Mouse (Mus musculus) bone marrow macrophage, adult 2 months (primary cell): Measurements from ENCODE around the gene Foxp3. TPM values are rescaled to one million over a fixed set of nuclear protein-coding genes. Genes with fewer than 3 reads are reported as not detected.

Source experiments
- H3K27ac ChIP-seq: 2 replicates; pipeline ENCODE4 v1.5.1; 2012; ENCODE audit warnings: low read depth, low read length; ENCODE audit not compliant: insufficient read depth
- H3K4me1 ChIP-seq: 2 replicates; pipeline ENCODE4 v1.6.1; 2012; ENCODE audit warnings: low read length; ENCODE audit not compliant: control insufficient read depth, insufficient read depth
- H3K4me3 ChIP-seq: 2 replicates; pipeline ENCODE4 v1.5.1; 2012; ENCODE audit warnings: mild to moderate bottlenecking, low read length, moderate library complexity; ENCODE audit not compliant: insufficient read depth
- CTCF ChIP-seq: IDR thresholded peaks from 2 replicates; pipeline ENCODE4 v1.5.1; 2012; ENCODE audit warnings: low read depth, mild to moderate bottlenecking, low read length, moderate library complexity
- POLR2A ChIP-seq: IDR thresholded peaks from 2 replicates; pipeline ENCODE4 v1.6.1; 2012; ENCODE audit warnings: mild to moderate bottlenecking, low read depth, low read length, borderline replicate concordance
- polyA plus RNA-seq: library from polyadenylated mRNA; stranded (reverse); fragments of >200 nt; gene quantifications from 2 replicates; pipeline ENCODE4 v1.2.4, GENCODE M21; 2012; ENCODE audit not compliant: missing spikeins, insufficient read depth, insufficient read length

Foxp3 gene
- not detected in 2 replicates for polyA plus RNA-seq

GRCm38 (mm10) chrX:7573176-7574086 lies at the start of gene Foxp3:
TSS of gene Foxp3 (plus strand) at chrX:7573644.
- H3K4me3 ChIP-seq = peak within 1 kb of the TSS; percentile 71
- peaks cover 25% of the 10 kb centered on the region for H3K4me1 ChIP-seq
- H3K27ac ChIP-seq = peak within 1 kb of the TSS; percentile 66
- TF ChIP-seq CTCF (no peak), POLR2A (no peak)

- Histone ChIP-seq H3K27ac (no peak overlapping the region), H3K4me3 (no peak overlapping the region), H3K4me1 (no peaks in the 10 kb centered on the region)
- TF ChIP-seq POLR2A = no peak
- TF ChIP-seq CTCF = no peak
Observed at GRCm38 (mm10) chrX:7524961-7525360, 48.5 kb upstream of the Foxp3 start.

DNA sequence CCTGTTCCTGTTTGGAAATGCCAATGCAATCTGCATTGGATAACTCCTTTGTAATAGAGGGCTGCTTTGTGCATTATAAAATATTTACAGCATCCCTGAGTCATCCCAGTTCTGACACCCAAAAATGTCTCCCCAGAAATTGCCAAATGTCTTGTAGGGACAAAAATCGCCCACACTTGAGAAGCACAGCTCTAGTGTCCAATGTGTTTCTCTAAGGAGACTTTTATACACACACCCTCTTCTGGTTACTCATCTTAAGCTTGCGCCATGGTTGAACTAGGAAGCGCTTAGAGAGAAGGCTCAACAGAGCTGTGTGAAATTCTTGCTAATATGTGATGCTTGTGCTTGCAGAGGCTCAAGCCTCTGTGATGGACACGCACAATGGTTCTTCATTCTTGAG lies 20.0 kb upstream of the Foxp3 start:
- TF ChIP-seq CTCF (no peak), POLR2A (no peak)
- Histone ChIP-seq H3K4me3 (no peak overlapping the region), H3K27ac (no peak overlapping the region), H3K4me1 (no peaks in the 10 kb centered on the region)

GRCm38 (mm10) chrX:7563076-7563475 lies 10.4 kb upstream of the Foxp3 start:
- no peak for TF ChIP-seq CTCF
- no peak for TF ChIP-seq POLR2A
- peaks cover 4% of the 10 kb centered on the region for H3K4me1 ChIP-seq
- H3K4me3 ChIP-seq = no peak overlapping the region
- H3K27ac ChIP-seq = no peak overlapping the region

- H3K4me3 ChIP-seq = no peak overlapping the region
Observed at GRCm38 (mm10) chrX:7566352-7566751, 7.1 kb upstream of the Foxp3 start.

DNA sequence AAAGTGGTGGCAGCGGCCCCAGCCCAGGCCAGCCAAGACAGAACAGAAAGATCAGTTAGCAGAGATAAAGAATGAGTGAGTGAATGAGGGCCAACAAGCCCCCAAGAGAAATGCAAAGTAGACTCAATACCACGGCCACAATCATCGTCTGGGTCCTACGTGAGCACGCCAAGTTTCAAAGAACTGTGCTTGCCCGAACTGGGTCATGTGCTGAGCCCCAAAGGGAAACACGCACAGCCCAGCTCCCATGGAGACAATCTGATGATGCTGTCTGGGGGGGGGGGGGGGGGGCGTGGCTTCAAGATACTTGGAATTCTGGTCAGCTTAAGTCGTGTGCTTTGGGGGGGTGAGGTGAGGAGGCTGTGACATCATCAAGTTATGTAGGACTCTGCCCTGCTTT lies 6.0 kb upstream of the Foxp3 start:
- no peak overlapping the region for H3K27ac ChIP-seq
- no peak overlapping the region for H3K4me3 ChIP-seq
- TF ChIP-seq CTCF (no peak), POLR2A (no peak)
- H3K4me1 ChIP-seq = peaks cover 15% of the 10 kb centered on the region

More at GRCm38 (mm10) chrX:7566352-7566751, 7.1 kb upstream of the Foxp3 start:
- Histone ChIP-seq H3K4me1 (peaks cover 6% of the 10 kb centered on the region), H3K27ac (no peak overlapping the region)
- TF ChIP-seq POLR2A (no peak), CTCF (no peak)

GRCm38 (mm10) chrX:7570481-7571175 lies 2.8 kb upstream of the Foxp3 start:
- H3K27ac ChIP-seq = no peak overlapping the region

GRCm38 (mm10) chrX:7571565-7572136 lies 1.8 kb upstream of the Foxp3 start:
- Histone ChIP-seq H3K27ac (no peak overlapping the region), H3K4me1 (peaks cover 20% of the 10 kb centered on the region), H3K4me3 (no peak overlapping the region)
- no peak for TF ChIP-seq POLR2A
- TF ChIP-seq CTCF = no peak

More at GRCm38 (mm10) chrX:7570481-7571175, 2.8 kb upstream of the Foxp3 start:
- TF ChIP-seq POLR2A (no peak), CTCF (no peak)
- Histone ChIP-seq H3K4me3 (no peak overlapping the region), H3K4me1 (peaks cover 20% of the 10 kb centered on the region)

- H3K4me3 ChIP-seq = no peak overlapping the region
- no peak overlapping the region for H3K27ac ChIP-seq
Observed at GRCm38 (mm10) chrX:7572466-7572865, 978 bp upstream of the Foxp3 start.

More at GRCm38 (mm10) chrX:7572466-7572865, 978 bp upstream of the Foxp3 start:
- H3K4me1 ChIP-seq = peaks cover 25% of the 10 kb centered on the region
- TF ChIP-seq CTCF (no peak), POLR2A (no peak)
